Mouse (Mus musculus) cortical plate, adult 2 months (tissue): ENCODE measurements around the gene Tank.

ENCODE experiments used
- CTCF ChIP-seq: fragments of 200-500 bp; IDR thresholded peaks from 2 replicates; pipeline ENCODE4 v1.5.1; 2011; ENCODE audit warnings: mild to moderate bottlenecking, control low read depth, low read length; ENCODE audit not compliant: insufficient read depth; ENCODE audit errors: extremely low read depth
- POLR2A ChIP-seq: fragments of 200-500 bp; IDR thresholded peaks from 2 replicates; pipeline ENCODE4 v1.6.1; 2011; ENCODE audit warnings: mild to moderate bottlenecking, low read length, control low read depth; ENCODE audit not compliant: insufficient read depth; ENCODE audit errors: extremely low read depth

DNA sequence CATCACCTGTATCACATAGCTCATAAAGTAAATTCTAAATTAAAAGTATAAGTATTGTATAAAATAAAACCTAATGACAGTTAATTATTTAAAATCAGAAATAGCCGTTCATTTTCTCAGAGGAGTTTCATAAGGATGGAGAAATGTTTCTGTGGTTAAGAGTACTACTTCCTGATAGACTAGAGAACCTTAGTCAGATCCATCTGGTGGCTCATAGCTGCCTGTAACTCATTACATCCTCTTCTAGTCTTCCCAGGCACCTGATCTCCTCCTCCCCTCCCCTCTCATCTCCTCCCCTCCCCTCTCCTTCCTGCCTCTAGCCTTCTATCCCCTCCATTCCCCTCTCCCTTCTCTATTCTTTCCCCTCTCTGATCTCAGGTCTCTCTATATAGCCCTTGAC, 103.2 kb downstream of the Tank start:
- no peak for TF ChIP-seq POLR2A
- TF ChIP-seq CTCF: no peak
